Mouse (Mus musculus) cortical plate, adult 2 months (tissue): ENCODE data around the gene Yaf2.

ENCODE experiments used
- CTCF ChIP-seq: fragments of 200-500 bp; IDR thresholded peaks from 2 replicates; pipeline ENCODE4 v1.5.1; 2011; ENCODE audit warnings: mild to moderate bottlenecking, control low read depth, low read length; ENCODE audit not compliant: insufficient read depth; ENCODE audit errors: extremely low read depth
- POLR2A ChIP-seq: fragments of 200-500 bp; IDR thresholded peaks from 2 replicates; pipeline ENCODE4 v1.6.1; 2011; ENCODE audit warnings: mild to moderate bottlenecking, low read length, control low read depth; ENCODE audit not compliant: insufficient read depth; ENCODE audit errors: extremely low read depth

GRCm38 (mm10) chr15:93272948-93273347 lies 63.8 kb downstream of the Yaf2 start:
- TF ChIP-seq CTCF (no peak), POLR2A (no peak)
